Mouse (Mus musculus) MEL (cell line): ENCODE data around the gene Rhbdd2. TPM values are rescaled to one million over a fixed set of nuclear protein-coding genes. Genes with fewer than 3 reads are reported as not detected.
A peak's percentile ranks its signal among the peaks of the same experiment; 100 is the strongest.

Experiments used
- DNase-seq: peaks from one replicate; pipeline ENCODE4 v3.0.0; 2011; ENCODE audit warnings: low read depth, low spot score
- H3K27ac ChIP-seq: 2 replicates; pipeline ENCODE4 v1.5.1; 2012; ENCODE audit warnings: low read depth, mild to moderate bottlenecking, control low read depth, low read length, moderate library complexity; ENCODE audit not compliant: control insufficient read depth
- H3K27me3 ChIP-seq, 2 experiments: fragments of 150-350 bp in 1 of 2; sonication (generic) in 1 of 2; 2 replicates each; pipeline ENCODE4 v1.6.1; 2012; ENCODE audit warnings: low read length in 2 of 2, mild to moderate bottlenecking in 2 of 2, improper control_type of control experiment in 1 of 2, moderate library complexity in 1 of 2; ENCODE audit not compliant: insufficient read depth in 2 of 2, control insufficient read depth in 1 of 2
- H3K36me3 ChIP-seq, 2 experiments: 2 replicates each; pipeline ENCODE4 v1.6.1; 2012 to 2014; ENCODE audit warnings: low read length in 2 of 2, improper control_type of control experiment in 1 of 2, inconsistent platforms in 1 of 2, mild to moderate bottlenecking in 1 of 2; ENCODE audit not compliant: insufficient read depth in 2 of 2, control insufficient read depth in 1 of 2
- H3K4me1 ChIP-seq, 2 experiments: fragments of 150-350 bp in 1 of 2; sonication (generic) in 1 of 2; 2 replicates each; pipeline ENCODE4 v1.6.1; 2012; ENCODE audit warnings: low read length in 2 of 2, improper control_type of control experiment in 1 of 2, mild to moderate bottlenecking in 1 of 2; ENCODE audit not compliant: insufficient read depth in 2 of 2, control insufficient read depth in 1 of 2
- H3K4me3 ChIP-seq, 2 experiments: fragments of 150-350 bp in 1 of 2; sonication (generic) in 1 of 2; 2 replicates each; pipeline ENCODE4 v1.5.1; 2012; ENCODE audit warnings: low read depth in 2 of 2, low read length in 2 of 2, mild to moderate bottlenecking in 2 of 2, moderate library complexity in 2 of 2, control low read depth in 1 of 2, improper control_type of control experiment in 1 of 2; ENCODE audit not compliant: control insufficient read depth in 1 of 2, insufficient read depth in 1 of 2
- H3K79me2 ChIP-seq: 2 replicates; pipeline ENCODE4 v1.6.1; 2012; ENCODE audit warnings: mild to moderate bottlenecking, low read length, moderate library complexity; ENCODE audit not compliant: control insufficient read depth, poor library complexity, insufficient read depth
- H3K9ac ChIP-seq: 2 replicates; pipeline ENCODE4 v1.6.1; 2012; ENCODE audit warnings: low read depth, mild to moderate bottlenecking, control low read depth, low read length, moderate library complexity; ENCODE audit not compliant: control insufficient read depth, poor library complexity, severe bottlenecking
- H3K9me3 ChIP-seq: fragments of 150-350 bp; sonication (generic); replicated peaks from 2 replicates; pipeline ENCODE4 v1.6.1; 2012; ENCODE audit warnings: mild to moderate bottlenecking, low read length, improper control_type of control experiment, moderate library complexity; ENCODE audit not compliant: insufficient read depth
- CTCF ChIP-seq, 3 experiments: IDR thresholded peaks in 2 of 3; conservative IDR thresholded peaks in 1 of 3; 2 replicates each; pipeline ENCODE4 v1.5.1; 2011 to 2012; ENCODE audit warnings: low read length in 3 of 3, low read depth in 2 of 3, mild to moderate bottlenecking in 2 of 3, improper control_type of control experiment in 1 of 3, inconsistent platforms in 1 of 3, mixed read lengths in 1 of 3, moderate library complexity in 1 of 3; ENCODE audit not compliant: control insufficient read depth in 1 of 3, insufficient read depth in 1 of 3, poor library complexity in 1 of 3, severe bottlenecking in 1 of 3
- ETS1 ChIP-seq: IDR thresholded peaks from 2 replicates; pipeline ENCODE4 v1.6.1; 2012; ENCODE audit warnings: low read depth, mild to moderate bottlenecking, inconsistent platforms, low read length, improper control_type of control experiment, moderate library complexity
- HCFC1 ChIP-seq: IDR thresholded peaks from 2 replicates; pipeline ENCODE4 v1.6.1; 2012; ENCODE audit warnings: low read depth, mild to moderate bottlenecking, inconsistent platforms, low read length, improper control_type of control experiment, moderate library complexity
- KAT2A ChIP-seq: conservative IDR thresholded peaks from 2 replicates; pipeline ENCODE4 v1.6.1; 2012; ENCODE audit warnings: low read depth, low read length, improper control_type of control experiment, inconsistent platforms
- MAFK ChIP-seq: IDR thresholded peaks from 2 replicates; pipeline ENCODE4 v1.6.1; 2011; ENCODE audit warnings: low read depth, mild to moderate bottlenecking, low read length, improper control_type of control experiment, borderline replicate concordance
- MAX ChIP-seq: IDR thresholded peaks from 2 replicates; pipeline ENCODE4 v1.6.1; 2011; ENCODE audit warnings: low read length, improper control_type of control experiment
- MXI1 ChIP-seq: IDR thresholded peaks from 2 replicates; pipeline ENCODE4 v1.6.1; 2011; ENCODE audit warnings: mild to moderate bottlenecking, low read depth, low read length, improper control_type of control experiment
- RAD21 ChIP-seq: IDR thresholded peaks from 2 replicates; pipeline ENCODE4 v1.6.1; 2011; ENCODE audit warnings: mild to moderate bottlenecking, low read depth, low read length, improper control_type of control experiment
- RCOR1 ChIP-seq: IDR thresholded peaks from 2 replicates; pipeline ENCODE4 v1.6.1; 2012; ENCODE audit warnings: low read depth, mild to moderate bottlenecking, inconsistent platforms, low read length, improper control_type of control experiment
- SIN3A ChIP-seq: IDR thresholded peaks from 2 replicates; pipeline ENCODE4 v1.6.1; 2012; ENCODE audit warnings: low read length, improper control_type of control experiment, inconsistent platforms
- SMC3 ChIP-seq: IDR thresholded peaks from 2 replicates; pipeline ENCODE4 v1.6.1; 2011; ENCODE audit warnings: low read depth, low read length, improper control_type of control experiment
- TAL1 ChIP-seq: IDR thresholded peaks from 2 replicates; pipeline ENCODE4 v1.6.1; 2012; ENCODE audit warnings: mild to moderate bottlenecking, inconsistent platforms, low read length, moderate library complexity, mixed read lengths
- TBP ChIP-seq: IDR thresholded peaks from 2 replicates; pipeline ENCODE4 v1.8.0; 2011; ENCODE audit warnings: low read depth, low read length, improper control_type of control experiment
- ZC3H11A ChIP-seq: IDR thresholded peaks from 2 replicates; pipeline ENCODE4 v1.6.1; 2012; ENCODE audit warnings: low read depth, mild to moderate bottlenecking, inconsistent platforms, low read length, improper control_type of control experiment
- ZMIZ1 ChIP-seq: IDR thresholded peaks from 2 replicates; pipeline ENCODE4 v1.6.1; 2012; ENCODE audit warnings: low read depth, mild to moderate bottlenecking, inconsistent platforms, low read length, improper control_type of control experiment, moderate library complexity
- ZNF384 ChIP-seq: IDR thresholded peaks from 2 replicates; pipeline ENCODE4 v1.6.1; 2012; ENCODE audit warnings: low read depth, mild to moderate bottlenecking, inconsistent platforms, low read length, improper control_type of control experiment
- polyA plus RNA-seq, 2 experiments: library from polyadenylated mRNA; stranded (reverse) in 1 of 2; unstranded in 1 of 2; fragments of >175 nt in 1 of 2; fragments of >200 nt in 1 of 2; gene quantifications; 2 replicates each; pipeline versions ENCODE4 v1.2.1 to v1.2.4; 2012; ENCODE audit warnings: low replicate concordance in 2 of 2, low read depth in 1 of 2; ENCODE audit not compliant: insufficient read length in 2 of 2, insufficient read depth in 1 of 2, missing spikeins in 1 of 2
- total RNA-seq: library from RNA; depleted of rRNA; stranded (reverse); fragments of 300-350 nt; gene quantifications from 2 replicates; pipeline ENCODE4 v1.2.3, GENCODE M21; 2012

Gene Rhbdd2
- total and polyA plus RNA-seq, 3 experiments, result 4.9 to 29.1 TPM; not detected in 1

DNA sequence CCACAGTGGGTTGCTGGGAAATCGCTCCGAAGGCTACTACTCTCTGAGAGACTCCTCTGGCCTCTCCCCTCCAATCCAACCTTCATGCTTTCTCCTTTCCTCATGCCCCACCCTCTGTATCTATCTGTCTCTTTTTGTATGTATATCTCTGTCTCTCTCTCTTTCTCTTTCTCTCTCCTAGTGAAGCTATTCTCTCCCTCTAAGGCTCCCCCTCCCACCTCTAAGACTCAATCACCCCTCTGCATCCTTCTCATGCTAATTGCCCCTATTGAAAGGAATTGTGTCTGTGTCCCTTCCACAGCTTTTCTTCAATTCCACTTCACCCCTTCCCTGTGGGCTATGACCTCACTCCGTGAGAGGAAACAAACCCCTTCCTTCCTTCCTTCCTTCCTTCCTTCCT lies 3.0 kb upstream of the Rhbdd2 start:
- peaks cover 0 to 14% of the 10 kb centered on the region in 2 experiments for H3K4me1 ChIP-seq
- no peak overlapping the region for H3K9ac ChIP-seq
- no peak overlapping the region for H3K4me3 ChIP-seq
- DNase-seq, result no peak
- peaks cover 6% of the 10 kb centered on the region for H3K79me2 ChIP-seq
- peaks cover 0 to 10% of the 10 kb centered on the region in 2 experiments; a peak in 2 of 4 replicates for H3K36me3 ChIP-seq
- no peaks in the 10 kb centered on the region for H3K9me3 ChIP-seq
- H3K27me3 ChIP-seq, result no peaks in the 10 kb centered on the region
- no peak overlapping the region for H3K27ac ChIP-seq
- TF ChIP-seq ETS1 (no peak), CTCF (IDR thresholded peaks at IDR 0.05 in 2 of 3, conservative IDR thresholded peaks at IDR 0.05 in 1 of 3; ENCODE audit: control insufficient read depth in 1 of 3, insufficient read depth in 1 of 3, low read depth in 2 of 3, low read length in 3 of 3, poor library complexity in 1 of 3, severe bottlenecking in 1 of 3) (no peak), MAFK (no peak), MXI1 (no peak), TBP (no peak), SIN3A (no peak), TAL1 (no peak), ZMIZ1 (no peak), KAT2A (no peak)

DNA sequence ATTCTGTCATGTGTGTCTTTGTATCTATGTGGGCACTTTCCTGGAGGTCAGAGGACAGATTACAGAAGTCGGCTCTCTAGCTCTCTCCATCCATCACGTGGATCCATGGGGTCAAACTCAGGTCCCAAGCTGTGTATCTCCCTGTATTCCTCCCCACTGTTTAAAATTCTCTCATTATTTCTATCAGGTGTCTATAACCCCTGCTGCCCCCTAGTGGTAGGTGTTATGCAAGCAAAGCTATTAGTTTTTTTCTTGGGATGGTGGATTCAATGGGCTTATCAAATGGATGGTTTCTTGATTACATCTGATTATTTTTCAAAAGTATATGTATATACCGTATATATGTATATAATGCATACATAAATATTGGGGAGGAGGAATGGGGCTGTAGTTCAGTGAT lies 1.8 kb upstream of the Rhbdd2 start:
- H3K27ac ChIP-seq, result no peak overlapping the region
- no peak for TF ChIP-seq MAX
- TF ChIP-seq RCOR1, result 0 out of 2 replicates have a peak, but pooled peaks have one; percentile 16
- peak; percentile 67 for TF ChIP-seq SMC3
- peak; percentile 25 for TF ChIP-seq RAD21
- TF ChIP-seq CTCF (IDR thresholded peaks at IDR 0.05 in 2 of 3, conservative IDR thresholded peaks at IDR 0.05 in 1 of 3; ENCODE audit: control insufficient read depth in 1 of 3, insufficient read depth in 1 of 3, low read depth in 2 of 3, low read length in 3 of 3, poor library complexity in 1 of 3, severe bottlenecking in 1 of 3), result peak in 2 of 3 experiments; percentile 67 to 86; a peak in 4 of 6 replicates
- TF ChIP-seq HCFC1, result peak; percentile 47; the same call in 1 of the 2 replicates
- TF ChIP-seq SIN3A, result peak; percentile 20; the same call in 1 of the 2 replicates
- no peak for TF ChIP-seq TBP
- 0 out of 2 replicates have a peak, but pooled peaks have one; percentile 14 for TF ChIP-seq ZC3H11A
- TF ChIP-seq ZNF384, result peak; percentile 83
- H3K4me1 ChIP-seq, result peaks cover 0 to 14% of the 10 kb centered on the region in 2 experiments
- no peaks in the 10 kb centered on the region for H3K27me3 ChIP-seq
- peaks cover 6% of the 10 kb centered on the region for H3K79me2 ChIP-seq
- H3K9ac ChIP-seq, result no peak overlapping the region
- H3K36me3 ChIP-seq, result peaks cover 0 to 10% of the 10 kb centered on the region in 2 experiments; a peak in 2 of 4 replicates
- H3K4me3 ChIP-seq, result no peak overlapping the region
- DNase-seq, result peak; percentile 80
- no peaks in the 10 kb centered on the region for H3K9me3 ChIP-seq
